Mouse (Mus musculus): ENCODE data around the gene Arglu1.

DNA sequence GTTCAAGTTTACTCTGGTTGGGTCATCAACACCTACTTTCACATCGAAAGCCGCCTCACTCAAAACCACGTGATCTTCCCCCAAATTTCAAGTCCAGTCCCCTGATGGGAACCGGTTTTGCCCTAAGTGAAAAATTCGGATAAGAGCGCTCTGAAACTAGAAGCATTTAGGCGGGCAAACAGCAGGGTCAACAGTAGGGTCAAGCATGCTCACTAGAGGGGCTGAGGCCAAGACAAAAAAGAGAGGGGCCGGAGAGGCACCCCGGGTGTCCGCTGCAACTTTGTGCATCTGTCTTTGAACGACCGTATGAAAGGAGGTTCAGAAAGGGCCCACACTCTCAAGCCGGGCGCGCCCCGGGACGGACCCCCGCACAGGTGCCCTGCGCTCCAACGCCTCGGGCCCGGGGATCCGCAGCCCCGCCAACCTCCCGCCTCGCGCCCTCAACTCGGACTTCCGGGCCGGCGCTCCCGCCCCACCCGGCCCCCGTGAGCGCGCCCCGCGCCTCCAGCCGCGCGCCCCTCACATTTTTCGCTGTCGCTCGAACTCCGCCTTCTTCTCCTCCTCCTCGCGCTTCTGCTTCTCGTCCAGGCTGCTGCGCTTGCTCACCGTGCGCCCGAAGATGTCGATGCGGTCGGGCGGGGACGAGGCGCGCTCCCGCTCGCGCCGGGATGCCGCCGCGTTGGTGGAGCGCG is 721 bp downstream of the Arglu1 start:
- TF ChIP-seq CTCF (conservative IDR thresholded peaks at IDR 0.05; ENCODE audit: insufficient read depth, insufficient read length, low read depth, low read length) (no peak), POLR2A (IDR thresholded peaks at IDR 0.05; ENCODE audit: low read depth, low read length) (no peak)

Data from kidney, adult 2 months (tissue).